Mouse (Mus musculus) liver, embryonic 11.5 days (tissue): ENCODE data around the gene B3gat1. TPM values are rescaled to one million over a fixed set of nuclear protein-coding genes. Genes with fewer than 3 reads are reported as not detected.
A peak's percentile ranks its signal among the peaks of the same experiment; 100 is the strongest.

Source experiments
- ATAC-seq: fragments of 200-750 bp; cut with Nextera tagmentation; replicated peaks from 2 replicates; pipeline ENCODE4 v1.8.0; 2017; ENCODE audit warnings: moderate number of reproducible peaks, mild to moderate bottlenecking, moderate TSS enrichment, moderate library complexity; ENCODE audit not compliant: low FRiP score
- DNase-seq: peaks from one replicate; pipeline ENCODE4 v3.0.0-alpha.2; 2017; ENCODE audit warnings: low spot score
- H3K27ac ChIP-seq: fragments of 300-500 bp; sonication (generic); 2 replicates; pipeline ENCODE4 v1.5.1; 2014; ENCODE audit warnings: mild to moderate bottlenecking, low read depth, low read length, control low read depth
- H3K27me3 ChIP-seq: fragments of 300-500 bp; sonication (generic); replicated peaks from 2 replicates; pipeline ENCODE4 v1.6.1; 2014; ENCODE audit warnings: low read length, mixed read lengths; ENCODE audit not compliant: control insufficient read depth, insufficient read depth
- H3K36me3 ChIP-seq: fragments of 300-500 bp; sonication (generic); 2 replicates; pipeline ENCODE4 v1.6.1; 2014; ENCODE audit warnings: mild to moderate bottlenecking, low read length, moderate library complexity, mixed read lengths; ENCODE audit not compliant: control insufficient read depth, insufficient read depth
- H3K4me1 ChIP-seq: fragments of 300-500 bp; sonication (generic); replicated peaks from 2 replicates; pipeline ENCODE4 v1.6.1; 2014; ENCODE audit warnings: low read length, mixed read lengths; ENCODE audit not compliant: control insufficient read depth, insufficient read depth
- H3K4me2 ChIP-seq: fragments of 300-500 bp; sonication (generic); 2 replicates; pipeline ENCODE4 v1.6.1; 2014; ENCODE audit warnings: mild to moderate bottlenecking, control low read depth, moderate library complexity
- H3K4me3 ChIP-seq: fragments of 300-500 bp; sonication (generic); 2 replicates; pipeline ENCODE4 v1.5.1; 2014; ENCODE audit warnings: low read depth, low read length, control low read depth
- H3K9ac ChIP-seq: fragments of 300-500 bp; sonication (generic); 2 replicates; pipeline ENCODE4 v1.6.1; 2014; ENCODE audit warnings: low read depth, low read length, control low read depth
- H3K9me3 ChIP-seq: fragments of 300-500 bp; sonication (generic); 2 replicates; pipeline ENCODE4 v1.6.1; 2016; ENCODE audit warnings: low read length, inconsistent platforms, mixed read lengths; ENCODE audit not compliant: control insufficient read depth
- WGBS: fragments of 180-500 bp; shearing (Covaris S2); extraction: QIAGEN DNeasy Blood & Tissue Kit; methylation state at CpG from one replicate; pipeline ENCODE4 v1.1.7; 2014; 5-methylcytosine and 5-hydroxymethylcytosine counted together
- polyA plus RNA-seq: library from polyadenylated mRNA; unstranded; fragments of >200 nt; fragmentation: Nextera tagmentation; extraction: Ambion mirVana; gene quantifications from 2 replicates; pipeline ENCODE4 v1.2.1, GENCODE M21; 2014

The B3gat1 gene
- 0.04 TPM in 1 of 2 replicates, not detected in the other for polyA plus RNA-seq

- no peaks in the 10 kb centered on the region for H3K36me3 ChIP-seq
Observed at GRCm38 (mm10) chr9:26733206-26733891, at the start of gene B3gat1. Gene B3gat1, plus strand, starts transcription at chr9:26733728.

GRCm38 (mm10) chr9:26689171-26689570, 44.4 kb upstream of the B3gat1 start:
- Histone ChIP-seq H3K9me3 (no peaks in the 10 kb centered on the region), H3K4me3 (no peak overlapping the region), H3K4me2 (no peak overlapping the region), H3K36me3 (no peaks in the 10 kb centered on the region), H3K27ac (no peak overlapping the region), H3K4me1 (no peaks in the 10 kb centered on the region), H3K9ac (no peak overlapping the region), H3K27me3 (no peaks in the 10 kb centered on the region)
- 76% methylated on average over 1 of the region's 1 CpGs for WGBS
- DNase-seq: no peak
- no peak for ATAC-seq

More at GRCm38 (mm10) chr9:26733206-26733891, at the start of gene B3gat1:
- ATAC-seq (no peak; the same call in 1 of the 2 replicates), DNase-seq (no peak)
- H3K4me1 ChIP-seq: no peaks in the 10 kb centered on the region
- H3K27me3 ChIP-seq: peaks cover 37% of the 10 kb centered on the region
- WGBS: 4% methylated on average over 31 of the region's 65 CpGs
- peak within 1 kb of the TSS; percentile 48 for H3K4me3 ChIP-seq
- H3K4me2 ChIP-seq: peak within 1 kb of the TSS; percentile 67
- H3K9me3 ChIP-seq: no peaks in the 10 kb centered on the region
- H3K9ac ChIP-seq: no peak within 1 kb of the TSS
- H3K27ac ChIP-seq: no peak within 1 kb of the TSS

GRCm38 (mm10) chr9:26689956-26690698, 43.4 kb upstream of the B3gat1 start:
- Histone ChIP-seq H3K4me1 (no peaks in the 10 kb centered on the region), H3K9ac (no peak overlapping the region), H3K27ac (no peak overlapping the region), H3K4me2 (no peak overlapping the region), H3K36me3 (no peaks in the 10 kb centered on the region), H3K27me3 (no peaks in the 10 kb centered on the region), H3K4me3 (no peak overlapping the region), H3K9me3 (no peaks in the 10 kb centered on the region)
- WGBS: 64% methylated on average over 7 of the region's 7 CpGs
- no peak for ATAC-seq
- no peak for DNase-seq

- H3K27me3 ChIP-seq: no peaks in the 10 kb centered on the region
- H3K4me3 ChIP-seq: no peak overlapping the region
- no peak for ATAC-seq
- 81% methylated on average over 4 of the region's 4 CpGs for WGBS
- H3K4me2 ChIP-seq: no peak overlapping the region
- no peaks in the 10 kb centered on the region for H3K9me3 ChIP-seq
- no peaks in the 10 kb centered on the region for H3K4me1 ChIP-seq
- no peak for DNase-seq
- H3K36me3 ChIP-seq: no peaks in the 10 kb centered on the region
- no peak overlapping the region for H3K27ac ChIP-seq
- H3K9ac ChIP-seq: no peak overlapping the region
Observed at GRCm38 (mm10) chr9:26692641-26693040, 40.9 kb upstream of the B3gat1 start.

GRCm38 (mm10) chr9:26694656-26695055, 38.9 kb upstream of the B3gat1 start:
- H3K4me3 ChIP-seq: no peak overlapping the region
- no peak overlapping the region for H3K9ac ChIP-seq
- no peak overlapping the region for H3K4me2 ChIP-seq
- no peaks in the 10 kb centered on the region for H3K36me3 ChIP-seq
- no peak overlapping the region for H3K27ac ChIP-seq
- 87% methylated on average over 3 of the region's 3 CpGs for WGBS
- H3K27me3 ChIP-seq: no peaks in the 10 kb centered on the region
- no peaks in the 10 kb centered on the region for H3K4me1 ChIP-seq
- ATAC-seq (no peak), DNase-seq (no peak)
- no peaks in the 10 kb centered on the region for H3K9me3 ChIP-seq

- Histone ChIP-seq H3K9me3 (no peaks in the 10 kb centered on the region), H3K27ac (no peak overlapping the region), H3K4me1 (no peaks in the 10 kb centered on the region), H3K9ac (no peak overlapping the region), H3K4me2 (no peak overlapping the region), H3K27me3 (no peaks in the 10 kb centered on the region), H3K36me3 (no peaks in the 10 kb centered on the region), H3K4me3 (no peak overlapping the region)
- ATAC-seq: no peak
- WGBS: 78% methylated on average over 5 of the region's 5 CpGs
- DNase-seq: no peak
Observed at GRCm38 (mm10) chr9:26695178-26695577, 38.4 kb upstream of the B3gat1 start.

GRCm38 (mm10) chr9:26698286-26698685, 35.2 kb upstream of the B3gat1 start:
- ATAC-seq (no peak), DNase-seq (no peak)
- Histone ChIP-seq H3K36me3 (no peaks in the 10 kb centered on the region), H3K27ac (no peak overlapping the region), H3K4me2 (no peak overlapping the region), H3K9ac (no peak overlapping the region), H3K4me1 (no peaks in the 10 kb centered on the region), H3K4me3 (no peak overlapping the region), H3K27me3 (no peaks in the 10 kb centered on the region), H3K9me3 (no peaks in the 10 kb centered on the region)
- WGBS: 77% methylated on average over 2 of the region's 2 CpGs

GRCm38 (mm10) chr9:26700329-26700728, 33.2 kb upstream of the B3gat1 start:
- Histone ChIP-seq H3K4me2 (no peak overlapping the region), H3K9ac (no peak overlapping the region), H3K4me3 (no peak overlapping the region), H3K36me3 (no peaks in the 10 kb centered on the region), H3K27me3 (no peaks in the 10 kb centered on the region), H3K4me1 (no peaks in the 10 kb centered on the region), H3K9me3 (no peaks in the 10 kb centered on the region), H3K27ac (no peak overlapping the region)
- DNase-seq (no peak), ATAC-seq (no peak)
- WGBS: 73% methylated on average over 2 of the region's 2 CpGs

- H3K9ac ChIP-seq: no peak overlapping the region
- no peak overlapping the region for H3K27ac ChIP-seq
- H3K36me3 ChIP-seq: no peaks in the 10 kb centered on the region
- H3K27me3 ChIP-seq: no peaks in the 10 kb centered on the region
- no peak overlapping the region for H3K4me3 ChIP-seq
- H3K4me1 ChIP-seq: no peaks in the 10 kb centered on the region
- H3K9me3 ChIP-seq: no peaks in the 10 kb centered on the region
- H3K4me2 ChIP-seq: no peak overlapping the region
- 70% methylated on average over 3 of the region's 3 CpGs for WGBS
- no peak for DNase-seq
- no peak for ATAC-seq
Observed at GRCm38 (mm10) chr9:26718388-26718787, 15.1 kb upstream of the B3gat1 start.
